Mouse (Mus musculus) megakaryocyte, embryonic 14.5 days (primary cell): ENCODE data around the gene C1qbp. TPM values are rescaled to one million over a fixed set of nuclear protein-coding genes. Genes with fewer than 3 reads are reported as not detected.
A peak's percentile ranks its signal among the peaks of the same experiment; 100 is the strongest.

Source experiments
- H3K27me3 ChIP-seq: replicated peaks from 2 replicates; pipeline ENCODE3; 2012; ENCODE audit warnings: inconsistent platforms
- H3K36me3 ChIP-seq: replicated peaks from 2 replicates; pipeline ENCODE3; 2012; ENCODE audit warnings: low read length, inconsistent platforms, mixed read lengths
- H3K4me1 ChIP-seq: 2 replicates; pipeline ENCODE4 v1.6.1; 2012; ENCODE audit warnings: inconsistent platforms
- H3K4me3 ChIP-seq: replicated peaks from 2 replicates; pipeline ENCODE3; 2012; ENCODE audit warnings: moderate library complexity, mild to moderate bottlenecking, inconsistent platforms
- H3K9me3 ChIP-seq: 2 replicates; pipeline ENCODE4 v1.6.1; 2012; ENCODE audit warnings: inconsistent platforms
- FLI1 ChIP-seq: IDR thresholded peaks from 2 replicates; pipeline ENCODE4 v1.6.1; 2012; ENCODE audit warnings: low read length, inconsistent platforms, mixed read lengths
- GATA1 ChIP-seq: IDR thresholded peaks from 3 replicates; pipeline ENCODE4 v1.6.1; 2012; ENCODE audit warnings: mixed read lengths, low read length, inconsistent platforms, borderline replicate concordance
- polyA plus RNA-seq: library from polyadenylated mRNA; stranded (reverse); fragments of >175 nt; gene quantifications from 2 replicates; pipeline ENCODE4 v1.2.3, GENCODE M21; 2012; ENCODE audit warnings: low replicate concordance; ENCODE audit not compliant: insufficient read depth

C1qbp gene
- polyA plus RNA-seq, 1 experiment = 211 TPM

DNA sequence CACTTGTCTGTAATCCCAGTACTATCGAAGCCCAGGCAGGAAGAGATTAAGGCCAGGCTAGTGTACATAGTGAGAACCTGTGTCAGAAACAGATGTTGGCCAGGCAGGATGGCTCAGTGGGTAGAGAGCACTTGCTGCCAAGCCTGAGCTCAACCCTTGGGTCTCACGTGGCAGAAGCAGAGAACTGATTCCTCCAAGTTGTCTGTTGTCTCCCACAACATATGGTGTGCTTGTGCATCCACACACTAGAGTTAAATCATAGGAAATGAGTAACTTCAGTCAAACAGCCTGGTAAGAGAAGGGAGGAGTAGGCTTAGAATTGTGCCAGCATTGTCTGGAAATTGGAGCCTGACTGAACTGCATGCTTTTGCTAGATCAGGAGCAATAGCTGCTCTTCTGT, 7.6 kb downstream of the C1qbp start:
- H3K4me1 ChIP-seq = peaks cover 42% of the 10 kb centered on the region
- peaks cover 91% of the 10 kb centered on the region for H3K36me3 ChIP-seq
- H3K27me3 ChIP-seq = no peaks in the 10 kb centered on the region
- TF ChIP-seq GATA1 = no peak
- TF ChIP-seq FLI1 = no peak
- no peaks in the 10 kb centered on the region for H3K9me3 ChIP-seq
- H3K4me3 ChIP-seq = no peak overlapping the region

DNA sequence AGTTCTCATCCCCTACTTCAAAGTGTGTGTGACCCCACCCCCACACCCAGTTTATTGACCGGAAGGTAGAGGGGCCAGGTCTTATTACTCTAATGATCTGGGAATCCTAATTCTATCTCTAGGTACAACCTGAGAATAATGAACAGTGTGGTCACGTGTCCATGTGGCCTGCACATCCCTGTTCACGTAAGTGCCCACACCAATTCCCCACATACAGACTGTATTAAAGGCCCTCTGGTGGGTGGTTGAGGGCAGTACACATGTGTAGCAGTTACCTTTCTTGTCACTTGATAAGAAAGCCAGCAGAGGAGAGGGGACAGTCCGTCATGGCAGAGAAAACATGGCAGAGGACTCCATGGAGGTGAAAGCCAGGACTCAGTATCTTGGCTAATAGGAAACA, 8.9 kb downstream of the C1qbp start:
- peaks cover 38% of the 10 kb centered on the region for H3K4me1 ChIP-seq
- no peak for TF ChIP-seq FLI1
- no peaks in the 10 kb centered on the region for H3K9me3 ChIP-seq
- no peaks in the 10 kb centered on the region for H3K27me3 ChIP-seq
- H3K4me3 ChIP-seq = no peak overlapping the region
- peaks cover 79% of the 10 kb centered on the region for H3K36me3 ChIP-seq

DNA sequence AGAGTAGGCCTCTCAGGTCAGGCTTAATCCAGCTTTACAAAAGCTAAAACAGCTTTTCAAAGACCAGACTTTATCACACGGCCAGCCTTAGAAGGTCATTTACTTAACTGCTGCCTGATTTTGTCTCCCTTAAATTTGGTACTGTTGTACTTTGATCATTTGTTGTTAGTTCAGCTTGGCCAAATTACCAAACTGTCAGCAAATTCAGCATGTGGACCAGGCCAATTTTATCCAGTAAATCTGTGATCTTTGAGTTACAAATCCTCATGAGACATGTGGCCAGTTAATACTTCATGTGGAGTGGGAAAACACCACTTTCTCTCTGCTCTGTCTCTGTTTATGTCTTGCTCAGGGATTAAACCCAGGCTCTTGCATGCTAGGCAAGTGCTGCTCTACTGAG, 10.2 kb downstream of the C1qbp start:
- no peaks in the 10 kb centered on the region for H3K9me3 ChIP-seq
- H3K4me1 ChIP-seq = peaks cover 40% of the 10 kb centered on the region
- no peak overlapping the region for H3K4me3 ChIP-seq
- peaks cover 70% of the 10 kb centered on the region for H3K36me3 ChIP-seq
- H3K27me3 ChIP-seq = no peaks in the 10 kb centered on the region
- TF ChIP-seq FLI1 (no peak), GATA1 (no peak)

DNA sequence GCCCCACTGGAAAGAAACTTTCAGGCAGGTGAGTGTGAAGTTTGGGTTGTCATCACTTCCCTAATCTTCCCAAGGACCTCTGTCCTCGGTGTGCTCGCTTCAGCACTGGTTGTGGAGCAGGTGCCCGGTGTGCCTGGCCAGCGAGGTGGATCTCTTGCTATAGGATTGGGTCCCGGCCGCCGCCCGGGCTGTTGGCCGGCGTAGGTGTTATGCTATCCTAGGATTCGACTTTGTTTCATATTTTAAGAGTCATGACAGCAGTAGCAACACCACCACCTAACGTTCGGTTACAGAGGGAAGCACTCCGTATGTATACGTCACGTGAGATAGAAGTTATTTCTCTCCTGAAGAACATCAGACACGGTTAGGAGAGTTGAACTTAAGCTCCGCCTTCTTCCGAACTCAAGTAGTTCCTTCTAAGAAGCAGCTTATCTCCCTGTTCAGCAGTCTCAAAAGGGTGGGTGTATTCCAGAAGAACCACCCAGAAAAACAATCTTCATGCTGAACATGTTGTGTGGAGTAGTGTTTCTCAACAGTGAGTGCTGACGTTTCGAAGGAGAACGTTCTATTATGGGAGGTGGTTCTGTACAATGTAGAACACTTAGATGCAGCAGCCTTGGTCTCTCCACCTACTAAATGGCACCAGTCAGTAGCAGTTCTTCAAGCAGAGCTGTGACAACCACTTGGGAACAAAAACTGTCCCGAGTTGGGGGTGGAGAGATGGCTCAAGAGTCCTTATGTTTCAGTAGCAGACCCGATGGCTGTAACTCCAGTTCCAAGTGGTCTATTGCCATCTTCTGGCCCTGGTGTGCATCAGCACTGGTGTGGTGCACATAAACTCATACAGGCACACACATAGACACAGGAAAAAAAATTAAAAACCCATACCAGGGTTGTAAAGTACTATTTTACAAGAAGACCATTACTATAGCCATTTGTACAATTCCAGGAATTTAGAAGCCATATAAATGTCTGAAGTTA, 12.0 kb downstream of the C1qbp start:
- Histone ChIP-seq H3K4me1 (peaks cover 42% of the 10 kb centered on the region), H3K36me3 (peaks cover 64% of the 10 kb centered on the region)

DNA sequence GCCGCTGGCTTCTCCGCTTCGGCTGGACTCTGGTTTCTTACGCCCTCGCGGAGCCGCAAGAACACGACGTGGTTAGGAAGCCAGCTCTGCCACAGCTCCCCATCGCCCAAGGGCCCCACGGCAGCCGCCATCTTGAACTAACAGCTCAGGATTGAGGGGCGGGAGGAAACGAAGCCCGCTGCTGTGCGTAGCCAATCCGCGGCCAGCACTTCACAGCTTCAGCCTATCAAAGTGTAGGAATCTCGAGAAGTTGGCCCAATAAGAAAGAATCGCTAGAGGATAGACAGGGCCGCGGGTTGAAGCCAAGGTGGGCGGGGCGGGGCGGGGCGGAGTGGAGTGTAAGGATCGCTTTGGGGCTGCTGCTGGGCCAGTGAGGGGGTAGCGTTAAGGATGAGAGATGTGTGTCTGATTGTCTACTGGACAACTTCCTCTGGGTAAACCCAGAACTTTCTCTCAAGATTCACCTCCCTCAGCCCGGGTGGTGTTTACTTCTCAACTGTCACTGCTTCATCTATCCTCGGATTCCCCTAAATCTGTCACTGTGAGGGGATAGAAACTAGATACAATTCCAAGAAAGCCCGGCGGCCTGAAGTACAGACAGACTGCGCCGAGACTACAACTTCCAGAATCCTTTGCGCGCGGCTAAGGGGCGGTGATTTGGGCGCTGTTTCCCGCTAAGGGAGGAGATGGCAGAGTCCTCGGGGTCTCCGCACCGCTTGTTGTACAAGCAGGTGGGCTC, 12.8 kb downstream of the C1qbp start, which contains the start of the genes Nup88 and Rpain:
TSS of gene Nup88 (minus strand) at position 153 of the 739 bp plus-strand sequence.
TSS of gene Rpain (plus strand) at position 393 of the 739 bp plus-strand sequence.
- Histone ChIP-seq H3K27me3 (no peaks in the 10 kb centered on the region), H3K9me3 (no peaks in the 10 kb centered on the region), H3K36me3 (peaks cover 64% of the 10 kb centered on the region), H3K4me3 (peak within 1 kb of the TSS; percentile 91), H3K4me1 (peaks cover 38% of the 10 kb centered on the region)
- TF ChIP-seq GATA1 (no peak), FLI1 (no peak)

More for the DNA sequence above, 12.0 kb downstream of the C1qbp start:
- Histone ChIP-seq H3K4me3 (peak overlapping the region; percentile 91), H3K9me3 (no peaks in the 10 kb centered on the region), H3K27me3 (no peaks in the 10 kb centered on the region)
- TF ChIP-seq FLI1 (no peak), GATA1 (no peak)

DNA sequence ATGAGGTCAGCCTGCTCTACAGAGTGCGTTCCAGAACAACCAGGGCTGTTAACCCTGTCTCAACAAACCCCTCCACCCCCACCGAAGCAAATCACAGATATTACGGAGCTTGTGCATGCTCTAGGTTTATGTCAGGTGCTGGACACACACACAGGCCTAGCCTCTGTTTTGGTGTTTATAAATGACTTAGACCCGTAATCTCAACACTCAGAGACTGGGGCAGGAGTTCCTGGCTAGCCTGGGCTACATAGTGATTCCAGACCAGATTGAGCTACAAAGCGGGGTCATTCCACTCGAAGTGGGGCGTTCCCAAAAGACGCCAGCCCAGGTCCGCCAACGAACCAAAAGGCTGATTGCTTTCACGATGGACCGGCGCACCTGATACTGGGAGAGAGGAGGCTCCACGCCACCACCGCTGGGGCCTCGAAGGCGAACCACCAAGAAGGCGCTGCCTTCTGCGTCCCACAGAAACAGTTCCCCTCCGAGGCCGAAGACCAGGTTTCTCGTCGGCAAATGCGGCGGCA, 13.5 kb downstream of the C1qbp start:
- peaks cover 64% of the 10 kb centered on the region for H3K36me3 ChIP-seq
- TF ChIP-seq FLI1 (no peak), GATA1 (no peak)
- H3K4me1 ChIP-seq = peaks cover 40% of the 10 kb centered on the region
- no peaks in the 10 kb centered on the region for H3K27me3 ChIP-seq
- peak overlapping the region; percentile 91 for H3K4me3 ChIP-seq
- no peaks in the 10 kb centered on the region for H3K9me3 ChIP-seq

DNA sequence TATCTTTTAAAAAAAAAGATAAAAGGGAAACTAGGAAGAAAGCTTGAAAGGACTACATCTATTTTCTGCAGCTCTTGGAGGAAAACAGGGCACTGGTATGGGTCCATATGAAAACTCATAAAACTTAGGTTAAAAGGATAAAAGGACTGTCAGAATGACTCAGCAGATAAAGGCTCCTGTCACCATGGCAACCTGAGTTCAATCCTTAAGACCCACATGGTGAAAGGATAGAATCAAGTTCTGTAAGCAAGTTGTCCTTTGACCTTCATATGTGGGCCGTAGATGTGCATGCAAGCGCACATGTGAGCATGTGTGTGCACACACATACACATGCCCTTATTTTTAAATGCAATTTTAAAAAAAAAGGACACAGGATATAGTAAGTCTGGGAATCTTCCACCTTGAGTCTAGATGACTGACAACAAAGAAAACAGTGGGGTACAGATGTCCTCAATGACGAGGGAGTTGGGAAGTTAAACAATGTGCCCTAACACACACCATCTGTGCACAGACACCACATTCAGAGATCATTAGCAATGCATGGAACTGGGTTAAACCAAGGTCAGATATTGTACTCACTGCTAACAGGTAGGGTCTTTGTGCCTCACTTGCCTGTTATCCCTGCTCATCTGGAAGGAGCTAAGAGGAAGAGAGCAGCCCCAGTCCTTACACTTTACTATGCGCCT, 18.5 kb downstream of the C1qbp start:
- peaks cover 67% of the 10 kb centered on the region for H3K4me1 ChIP-seq
- H3K36me3 ChIP-seq = peaks cover 71% of the 10 kb centered on the region
- TF ChIP-seq FLI1 (no peak), GATA1 (no peak)
- H3K9me3 ChIP-seq = no peaks in the 10 kb centered on the region
- H3K27me3 ChIP-seq = no peaks in the 10 kb centered on the region
- H3K4me3 ChIP-seq = no peak overlapping the region

DNA sequence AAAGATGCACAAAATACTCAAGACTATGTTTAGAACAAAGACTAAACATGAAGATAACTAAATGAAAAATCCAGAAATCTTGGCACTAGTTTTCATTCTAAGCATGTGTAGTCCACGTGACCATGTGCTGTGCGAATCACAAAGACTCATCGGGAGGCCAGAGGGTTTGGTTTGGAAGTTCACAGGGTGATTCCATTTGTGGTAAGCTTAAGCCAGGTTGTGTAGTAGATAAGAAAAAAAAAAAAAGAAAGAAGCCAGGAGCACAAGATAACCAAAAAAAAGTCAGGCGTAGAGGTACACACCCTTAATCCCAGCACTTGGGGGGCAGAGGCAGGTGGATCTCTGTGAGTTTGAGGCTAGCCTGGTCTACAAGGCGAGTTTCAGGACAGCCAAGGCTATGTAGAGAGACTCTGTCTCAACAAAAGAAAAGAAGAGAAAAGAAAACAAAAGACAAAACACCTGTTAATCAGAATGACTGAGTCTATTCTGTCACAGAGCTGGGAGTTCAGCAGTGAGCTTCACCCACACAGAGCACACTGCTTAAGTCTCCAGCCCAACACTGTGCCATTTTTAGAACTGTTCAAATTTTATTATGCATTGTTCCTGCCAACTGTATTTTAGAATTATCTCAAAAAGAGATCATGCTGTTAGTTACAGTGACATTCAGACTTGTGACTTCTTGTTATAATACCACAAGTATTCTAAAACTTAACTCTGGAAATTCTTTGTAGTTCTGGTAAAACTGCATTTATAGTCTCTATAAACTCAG, 21.9 kb downstream of the C1qbp start:
- Histone ChIP-seq H3K4me1 (peaks cover 50% of the 10 kb centered on the region), H3K9me3 (no peaks in the 10 kb centered on the region), H3K4me3 (no peak overlapping the region), H3K27me3 (no peaks in the 10 kb centered on the region), H3K36me3 (peaks cover 90% of the 10 kb centered on the region)
- TF ChIP-seq FLI1 = no peak
- TF ChIP-seq GATA1 = no peak

DNA sequence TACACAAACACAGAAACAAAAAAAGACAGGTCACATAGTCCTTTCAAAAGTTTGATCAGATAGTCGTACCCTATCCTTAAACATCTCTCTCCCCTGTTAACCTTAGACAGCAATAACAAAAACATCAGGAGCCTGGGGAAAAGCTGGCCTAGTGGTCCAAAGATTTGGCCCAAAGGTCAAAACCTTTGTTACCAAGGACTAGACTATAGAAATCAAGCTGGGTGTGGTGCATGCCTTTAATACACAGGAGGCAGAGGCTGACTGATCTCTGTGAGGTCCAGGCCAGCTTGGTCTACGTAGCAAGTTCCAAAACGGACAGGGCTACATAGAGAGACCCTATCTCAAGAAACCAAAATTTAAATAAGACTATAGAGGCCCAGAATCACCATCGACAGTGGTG, 28.1 kb downstream of the C1qbp start:
- H3K4me3 ChIP-seq = no peak overlapping the region
- H3K27me3 ChIP-seq = no peaks in the 10 kb centered on the region
- peaks cover 97% of the 10 kb centered on the region for H3K36me3 ChIP-seq
- H3K4me1 ChIP-seq = no peaks in the 10 kb centered on the region; the same call in 1 of the 2 replicates
- TF ChIP-seq GATA1 (no peak), FLI1 (no peak)
- H3K9me3 ChIP-seq = no peaks in the 10 kb centered on the region
